In genomic region chr9:111272356-111272755, GRCm38 (mm10) we compare ENCODE assay signal across 7 mouse cellular contexts. TPM values are rescaled to one million over a fixed set of nuclear protein-coding genes. Genes with fewer than 3 reads are reported as not detected.
A peak's percentile ranks its signal among the peaks of the same experiment; 100 is the strongest.
DNase-seq lines count a peak whose midpoint lies in the region; ATAC-seq and TF ChIP-seq lines count a peak whose summit lies in the region.

No protein-coding gene starts in this region.

- H3K27ac ChIP-seq in lung, embryonic 14.5 days (ENCODE audit: low read depth): peak overlapping the region; percentile 97
- H3K27ac ChIP-seq in bone marrow macrophage, adult 2 months (ENCODE audit: insufficient read depth, low read depth, low read length): peak overlapping the region; percentile 86
- H3K27ac ChIP-seq in forebrain, embryonic 15.5 days (replicated peaks): peak overlapping the region; percentile 96

- peak overlapping the region; percentile 91 for H3K4me2 ChIP-seq in lung, embryonic 14.5 days
- peak overlapping the region; percentile 82 for H3K4me2 ChIP-seq in forebrain, embryonic 15.5 days (replicated peaks)

- peaks cover 29% of the 10 kb centered on the region for H3K4me1 ChIP-seq in lung, embryonic 14.5 days (ENCODE audit: insufficient read depth)
- peaks cover 12% of the 10 kb centered on the region for H3K4me1 ChIP-seq in bone marrow macrophage, adult 2 months (ENCODE audit: control insufficient read depth, insufficient read depth, low read length)
- peaks cover 59% of the 10 kb centered on the region for H3K4me1 ChIP-seq in forebrain, embryonic 15.5 days

- no peaks in the 10 kb centered on the region for H3K27me3 ChIP-seq in lung, embryonic 14.5 days (ENCODE audit: insufficient read depth, low read length)
- H3K27me3 ChIP-seq in forebrain, embryonic 15.5 days: no peaks in the 10 kb centered on the region

- peaks cover 35% of the 10 kb centered on the region for H3K36me3 ChIP-seq in lung, embryonic 14.5 days (ENCODE audit: insufficient read depth)
- H3K36me3 ChIP-seq in forebrain, embryonic 15.5 days: peaks cover 28% of the 10 kb centered on the region

- DNase-seq in lung, embryonic 14.5 days: peak; percentile 34
- no peak for DNase-seq in lung, postnatal 10 days
- peak; percentile 50 for DNase-seq in liver
- peak; percentile 39 for DNase-seq in skeletal muscle tissue, adult 2 months (ENCODE audit: low read depth, low spot score)
- DNase-seq in adrenal gland, adult 8-10 months: no peak

- H3K9me3 ChIP-seq in lung, embryonic 14.5 days (ENCODE audit: low read depth, low read length): no peaks in the 10 kb centered on the region
- H3K9me3 ChIP-seq in forebrain, embryonic 15.5 days: no peaks in the 10 kb centered on the region

- TF ChIP-seq POLR2A in bone marrow macrophage, adult 2 months (IDR thresholded peaks at IDR 0.05; ENCODE audit: borderline replicate concordance, low read depth, low read length): no peak

- no peak for TF ChIP-seq CTCF in lung, embryonic 14.5 days (IDR thresholded peaks at IDR 0.05; ENCODE audit: low read depth)
- TF ChIP-seq CTCF in bone marrow macrophage, adult 2 months (IDR thresholded peaks at IDR 0.05; ENCODE audit: low read depth, low read length): no peak

- no peak for ATAC-seq in lung, embryonic 14.5 days (ENCODE audit: insufficient read depth)
- ATAC-seq in forebrain, embryonic 15.5 days (replicated peaks): no peak

- 4% methylated on average over 19 of the region's 19 CpGs for WGBS in lung, embryonic 14.5 days
- WGBS in forebrain, embryonic 15.5 days: 13% methylated on average over 19 of the region's 19 CpGs

- H3K4me3 ChIP-seq in lung, embryonic 14.5 days (ENCODE audit: low read depth, low read length): peak overlapping the region; percentile 90
- H3K4me3 ChIP-seq in bone marrow macrophage, adult 2 months (ENCODE audit: insufficient read depth, low read length): peak overlapping the region; percentile 80
- H3K4me3 ChIP-seq in forebrain, embryonic 15.5 days: peak overlapping the region; percentile 88

- H3K9ac ChIP-seq in lung, embryonic 14.5 days: peak overlapping the region; percentile 91
- peak overlapping the region; percentile 92 for H3K9ac ChIP-seq in forebrain, embryonic 15.5 days (replicated peaks)

RNA-seq across cellular contexts. Expression of gene Epm2aip1, which starts 0.6 kb away (rescaled TPM):
- polyA plus RNA-seq in lung, embryonic 14.5 days (2014; fragmentation: Nextera tagmentation; extraction: Ambion mirVana): 36.0 and 37.3 TPM in 2 replicates
- 10.3 and 12.0 TPM in 2 replicates for polyA plus RNA-seq in bone marrow macrophage, adult 2 months (2012; ENCODE audit: insufficient read depth, insufficient read length, missing spikeins)
- 47.1 and 50.9 TPM in 2 replicates for polyA plus RNA-seq in forebrain, embryonic 15.5 days (2015; fragmentation: Nextera tagmentation; extraction: Ambion mirVana)
- total RNA-seq in adrenal gland, adult 8-10 months (2022): 10 to 100 TPM; 53.3 to 64.1 (median 57.7) TPM

RNA-seq across cellular contexts. Expression of gene Mlh1, which starts 0.8 kb away (rescaled TPM):
- polyA plus RNA-seq in lung, embryonic 14.5 days (2014; fragmentation: Nextera tagmentation; extraction: Ambion mirVana): 36.1 and 39.2 TPM in 2 replicates
- 14.8 and 20.1 TPM in 2 replicates for polyA plus RNA-seq in bone marrow macrophage, adult 2 months (2012; ENCODE audit: insufficient read depth, insufficient read length, missing spikeins)
- 33.6 and 34.2 TPM in 2 replicates for polyA plus RNA-seq in forebrain, embryonic 15.5 days (2015; fragmentation: Nextera tagmentation; extraction: Ambion mirVana)
- 10 to 100 TPM; 14.7 to 31.2 (median 24.7) TPM for total RNA-seq in adrenal gland, adult 8-10 months (2022)

RNA-seq across cellular contexts. Expression of gene Trank1, which starts 39.2 kb away (rescaled TPM):
- polyA plus RNA-seq in lung, embryonic 14.5 days (2014; fragmentation: Nextera tagmentation; extraction: Ambion mirVana): 0.12 and 0.34 TPM in 2 replicates
- polyA plus RNA-seq in bone marrow macrophage, adult 2 months (2012; ENCODE audit: insufficient read depth, insufficient read length, missing spikeins): 0.11 TPM in 1 of 2 replicates, not detected in the other
- 7.0 and 7.8 TPM in 2 replicates for polyA plus RNA-seq in forebrain, embryonic 15.5 days (2015; fragmentation: Nextera tagmentation; extraction: Ambion mirVana)
- total RNA-seq in adrenal gland, adult 8-10 months (2022): 100 to 1,000 TPM in 2 of 4 experiments, 10 to 100 TPM in 2; 44.9 to 312 (median 173) TPM

Comparison
In these comparisons a context has a peak if more than half of its experiments do, and no peak if none do; other contexts are left out.
1. DNase-seq: peak in lung, embryonic 14.5 days (single experiment), liver (single experiment) and skeletal muscle tissue, adult 2 months (single experiment); none in lung, postnatal 10 days (single experiment) and adrenal gland, adult 8-10 months (single experiment).
2. Peak in every context shown above with its lines, with median percentiles within 50 percentile points of each other: H3K27ac ChIP-seq and H3K4me3 ChIP-seq.